Mouse (Mus musculus) heart, adult 2 months (tissue): ENCODE measurements around the gene Sycp2l. TPM values are rescaled to one million over a fixed set of nuclear protein-coding genes. Genes with fewer than 3 reads are reported as not detected.

Experiments
- DNase-seq, 2 experiments: peaks; one replicate each; pipeline ENCODE4 v3.0.0; 2021
- H3K27ac ChIP-seq: fragments of 200-600 bp; 2 replicates; pipeline ENCODE4 v1.8.1; 2022
- H3K27me3 ChIP-seq: fragments of 200-500 bp; 2 replicates; pipeline ENCODE4 v1.6.1; 2012; ENCODE audit warnings: mild to moderate bottlenecking, low read length, inconsistent platforms, mixed read lengths; ENCODE audit not compliant: control insufficient read depth, insufficient read depth
- H3K36me3 ChIP-seq: fragments of 200-500 bp; 2 replicates; pipeline ENCODE4 v1.6.1; 2012; ENCODE audit warnings: low read length, inconsistent platforms; ENCODE audit not compliant: control insufficient read depth, insufficient read depth
- H3K4me1 ChIP-seq: fragments of 200-500 bp; 2 replicates; pipeline ENCODE4 v1.6.1; 2011; ENCODE audit warnings: low read length; ENCODE audit not compliant: control insufficient read depth, insufficient read depth
- H3K4me3 ChIP-seq: fragments of 200-600 bp; 2 replicates; pipeline ENCODE4 v1.8.1; 2022
- H3K79me2 ChIP-seq: fragments of 200-500 bp; replicated peaks from 2 replicates; pipeline ENCODE4 v1.6.1; 2012; ENCODE audit warnings: mild to moderate bottlenecking, inconsistent platforms, low read length, moderate library complexity, mixed read lengths; ENCODE audit not compliant: control insufficient read depth, insufficient read depth
- H3K9ac ChIP-seq: fragments of 200-500 bp; 2 replicates; pipeline ENCODE4 v1.6.1; 2012; ENCODE audit warnings: low read depth, mild to moderate bottlenecking, control low read depth, inconsistent platforms, low read length, mixed read lengths
- CTCF ChIP-seq: fragments of 200-600 bp; IDR thresholded peaks from 2 replicates; pipeline ENCODE4 v1.8.1; 2022; ENCODE audit warnings: antibody characterized with exemption, mild to moderate bottlenecking, moderate library complexity
- EP300 ChIP-seq: fragments of 200-500 bp; IDR thresholded peaks from 2 replicates; pipeline ENCODE4 v1.6.1; 2011; ENCODE audit warnings: low read depth, low read length, control low read depth; ENCODE audit not compliant: insufficient read depth
- POLR2A ChIP-seq: fragments of 200-500 bp; IDR thresholded peaks from 2 replicates; pipeline ENCODE4 v1.6.1; 2011; ENCODE audit warnings: mild to moderate bottlenecking, low read depth, low read length, control low read depth; ENCODE audit not compliant: insufficient read depth
- WGBS: fragments of 180-500 bp; shearing (Covaris S2); methylation state at CpG from one replicate; pipeline ENCODE4 v1.1.7; 2018; 5-methylcytosine and 5-hydroxymethylcytosine counted together
- intact Hi-C: fragments of 180-260 bp; cut with DNase I; formaldehyde crosslinking; loops from one replicate; pipeline ENCODE4 v1.15.1; 2025
- polyA plus RNA-seq: library from polyadenylated mRNA; depleted of rRNA; stranded (reverse); fragments of >200 nt; gene quantifications from 2 replicates; pipeline ENCODE4 v1.2.3, GENCODE M21; 2012; rRNA removed
- total RNA-seq, 2 experiments: library from RNA; stranded (reverse); gene quantifications; 2 replicates each; pipeline ENCODE4 v1.2.3; 2021

Sycp2l gene
- total and polyA plus RNA-seq, 3 experiments, result not detected

GRCm38 (mm10) chr13:41212558-41213322, 98.6 kb downstream of the Sycp2l start:
- intact Hi-C loops, result no loop called here
- no peak overlapping the region for H3K27ac ChIP-seq
- H3K9ac ChIP-seq, result no peak overlapping the region
- H3K4me3 ChIP-seq, result no peak overlapping the region
- no peaks in the 10 kb centered on the region for H3K4me1 ChIP-seq
- 64% methylated on average over 6 of the region's 6 CpGs for WGBS
- DNase-seq, result no peak
- H3K27me3 ChIP-seq, result no peaks in the 10 kb centered on the region; the same call in 1 of the 2 replicates
- H3K36me3 ChIP-seq, result no peaks in the 10 kb centered on the region
- TF ChIP-seq EP300 (no peak), POLR2A (no peak), CTCF (no peak)
- no peaks in the 10 kb centered on the region for H3K79me2 ChIP-seq

GRCm38 (mm10) chr13:41215669-41216068, 101.6 kb downstream of the Sycp2l start:
- TF ChIP-seq CTCF, result no peak
- no peak for TF ChIP-seq POLR2A
- TF ChIP-seq EP300, result no peak
- 75% methylated on average over 6 of the region's 6 CpGs for WGBS
- Histone ChIP-seq H3K36me3 (no peaks in the 10 kb centered on the region), H3K4me3 (no peak overlapping the region), H3K9ac (no peak overlapping the region), H3K27me3 (no peaks in the 10 kb centered on the region; the same call in 1 of the 2 replicates), H3K79me2 (no peaks in the 10 kb centered on the region), H3K27ac (no peak overlapping the region), H3K4me1 (peaks cover 1% of the 10 kb centered on the region; the same call in 1 of the 2 replicates)
- intact Hi-C loops, result no loop called here
- no peak for DNase-seq

- 76% methylated on average over 3 of the region's 3 CpGs for WGBS
- Histone ChIP-seq H3K79me2 (no peaks in the 10 kb centered on the region), H3K9ac (no peak overlapping the region), H3K4me3 (no peak overlapping the region), H3K27ac (no peak overlapping the region), H3K36me3 (no peaks in the 10 kb centered on the region), H3K27me3 (no peaks in the 10 kb centered on the region; the same call in 1 of the 2 replicates), H3K4me1 (peaks cover 1% of the 10 kb centered on the region; the same call in 1 of the 2 replicates)
- no peak for DNase-seq
- intact Hi-C loops, result no loop called here
- no peak for TF ChIP-seq CTCF
- TF ChIP-seq POLR2A, result no peak
- TF ChIP-seq EP300, result no peak
These were observed 102.1 kb downstream of the Sycp2l start for GRCm38 (mm10) chr13:41216236-41216635.

- H3K4me3 ChIP-seq, result no peak overlapping the region
- no peak for DNase-seq
- H3K27ac ChIP-seq, result no peak overlapping the region
- TF ChIP-seq CTCF, result no peak
- no peak for TF ChIP-seq POLR2A
- no peak for TF ChIP-seq EP300
- WGBS, result 46% methylated on average over 1 of the region's 1 CpGs
- no peak overlapping the region for H3K9ac ChIP-seq
- no peaks in the 10 kb centered on the region for H3K79me2 ChIP-seq
- H3K36me3 ChIP-seq, result no peaks in the 10 kb centered on the region
- H3K4me1 ChIP-seq, result peaks cover 1% of the 10 kb centered on the region; the same call in 1 of the 2 replicates
- intact Hi-C loops, result no loop called here
- H3K27me3 ChIP-seq, result no peaks in the 10 kb centered on the region
These were observed 104.9 kb downstream of the Sycp2l start for GRCm38 (mm10) chr13:41219056-41219455.

- no peaks in the 10 kb centered on the region for H3K36me3 ChIP-seq
- no peaks in the 10 kb centered on the region for H3K27me3 ChIP-seq
- peak overlapping the region; percentile 35 for H3K4me3 ChIP-seq
- no peak for DNase-seq
- peak overlapping the region; percentile 16 for H3K9ac ChIP-seq
- intact Hi-C loops, result no loop called here
- peaks cover 1% of the 10 kb centered on the region; the same call in 1 of the 2 replicates for H3K4me1 ChIP-seq
- TF ChIP-seq POLR2A, result no peak
- TF ChIP-seq CTCF, result no peak
- TF ChIP-seq EP300, result no peak
- no peak overlapping the region for H3K27ac ChIP-seq
- WGBS, result 6% methylated on average over 36 of the region's 39 CpGs
- H3K79me2 ChIP-seq, result no peaks in the 10 kb centered on the region
These were observed 105.7 kb downstream of the Sycp2l start for GRCm38 (mm10) chr13:41219687-41220303.

GRCm38 (mm10) chr13:41220304-41220834, 106.3 kb downstream of the Sycp2l start, which contains the start of gene Elovl2:
TSS of gene Elovl2 (minus strand) at chr13:41220405.
- intact Hi-C loops, result no loop called here
- H3K27me3 ChIP-seq, result no peaks in the 10 kb centered on the region
- peaks cover 1% of the 10 kb centered on the region; the same call in 1 of the 2 replicates for H3K4me1 ChIP-seq
- H3K4me3 ChIP-seq, result peak within 1 kb of the TSS; percentile 35
- no peak for TF ChIP-seq EP300
- peak; percentile 67 for TF ChIP-seq CTCF
- no peak for TF ChIP-seq POLR2A
- H3K27ac ChIP-seq, result no peak within 1 kb of the TSS
- no peaks in the 10 kb centered on the region for H3K36me3 ChIP-seq
- peak within 1 kb of the TSS; percentile 16 for H3K9ac ChIP-seq
- DNase-seq, result peak; percentile 78 to 82
- 2% methylated on average over 45 of the region's 77 CpGs for WGBS
- no peaks in the 10 kb centered on the region for H3K79me2 ChIP-seq

Other genes starting within 250 kb of the Sycp2l start
- gene Pak1ip1, start 113.3 kb upstream of the Sycp2l start, total RNA-seq, result 10 to 100 TPM; 26.7 to 27.5 TPM
- 21.2 and 22.5 TPM in 2 replicates for gene Pak1ip1, start 113.3 kb upstream of the Sycp2l start, polyA plus RNA-seq
- gene Tmem14c, start 98.0 kb upstream of the Sycp2l start, total RNA-seq, result 100 to 1,000 TPM; 165 to 179 TPM
- 136 and 180 TPM in 2 replicates for gene Tmem14c, start 98.0 kb upstream of the Sycp2l start, polyA plus RNA-seq
- not detected for gene Mak, start 34.6 kb upstream of the Sycp2l start, total RNA-seq
- gene Mak, start 34.6 kb upstream of the Sycp2l start, polyA plus RNA-seq, result 0.25 TPM in 1 of 2 replicates, not detected in the other
- gene Gcm2, start 3.3 kb upstream of the Sycp2l start, total RNA-seq, result not detected
- gene Gcm2, start 3.3 kb upstream of the Sycp2l start, polyA plus RNA-seq, result not detected in 2 replicates
- gene Elovl2, start 106.1 kb downstream of the Sycp2l start, total RNA-seq, result under 1 TPM; 0.05 to 0.18 TPM
- gene Elovl2, start 106.1 kb downstream of the Sycp2l start, polyA plus RNA-seq, result 0.04 and 0.18 TPM in 2 replicates
- 10 to 100 TPM; 23.0 to 27.6 TPM for gene Smim13, start 135.5 kb downstream of the Sycp2l start, total RNA-seq
- gene Smim13, start 135.5 kb downstream of the Sycp2l start, polyA plus RNA-seq, result 9.0 and 19.7 TPM in 2 replicates
- not detected for gene Gm17364, start 159.7 kb downstream of the Sycp2l start, total RNA-seq
- not detected in 2 replicates for gene Gm17364, start 159.7 kb downstream of the Sycp2l start, polyA plus RNA-seq